Mouse (Mus musculus) gastrocnemius, postnatal 36 days (tissue): ENCODE results near the gene Gm2030. TPM values are rescaled to one million over a fixed set of nuclear protein-coding genes. Genes with fewer than 3 reads are reported as not detected.
"Not testable (repeated sequence)": the region's sequence is repeated elsewhere in the genome, so short reads cannot be mapped to it uniquely, and the experiment has no call there.

Experiments used
- DNase-seq, 2 experiments: peaks; one replicate each; pipeline ENCODE4 v3.0.0; 2022
- intact Hi-C: fragments of 180-260 bp; cut with DNase I; formaldehyde crosslinking; loops from one replicate; pipeline ENCODE4 v1.15.1; 2025
- long read RNA-seq, 2 experiments: library from polyadenylated mRNA; stranded (forward); transcript quantifications; one replicate each; pipeline ENCODE4 v2.0.0; 2021
- total RNA-seq, 2 experiments: library from RNA; stranded (reverse); gene quantifications; 2 replicates each; pipeline ENCODE4 v1.2.3; 2021

Gene Gm2030
- not detected for total RNA-seq
- long read RNA-seq, experiment 1: 0 reads
- long read RNA-seq, experiment 2: 0 reads

DNA sequence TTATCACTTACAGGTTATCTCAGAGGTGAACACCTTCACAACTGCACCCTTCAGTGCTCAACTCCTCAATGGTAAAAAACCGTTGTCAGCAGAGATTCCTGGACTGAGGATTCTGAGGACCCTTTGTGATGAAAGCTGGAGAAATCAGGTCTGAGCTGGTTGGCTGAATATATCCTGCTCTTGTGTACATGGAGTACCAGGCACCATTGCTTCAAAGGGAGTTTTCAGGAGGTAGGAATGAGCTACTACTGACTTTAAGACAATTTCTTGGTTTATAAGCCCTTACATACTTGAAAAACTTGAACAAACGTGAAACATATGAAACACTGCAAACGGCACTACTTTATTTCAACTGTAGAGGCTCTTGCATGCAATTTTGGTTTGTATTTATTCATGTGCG is at the start of gene Gm2030:
Gene Gm2030 (minus strand): TSS at position 101 of the 400 bp plus-strand sequence.
- intact Hi-C loops, DNase-seq: not testable (repeated sequence)

Other genes starting within 250 kb of the Gm2030 start
- gene Gm2012, start 78.7 kb downstream of the Gm2030 start, total RNA-seq: not detected
- gene Slx, start 235.5 kb upstream of the Gm2030 start, total RNA-seq: not detected